ENCODE assay signal across 9 mouse cellular contexts in the genomic region with DNA sequence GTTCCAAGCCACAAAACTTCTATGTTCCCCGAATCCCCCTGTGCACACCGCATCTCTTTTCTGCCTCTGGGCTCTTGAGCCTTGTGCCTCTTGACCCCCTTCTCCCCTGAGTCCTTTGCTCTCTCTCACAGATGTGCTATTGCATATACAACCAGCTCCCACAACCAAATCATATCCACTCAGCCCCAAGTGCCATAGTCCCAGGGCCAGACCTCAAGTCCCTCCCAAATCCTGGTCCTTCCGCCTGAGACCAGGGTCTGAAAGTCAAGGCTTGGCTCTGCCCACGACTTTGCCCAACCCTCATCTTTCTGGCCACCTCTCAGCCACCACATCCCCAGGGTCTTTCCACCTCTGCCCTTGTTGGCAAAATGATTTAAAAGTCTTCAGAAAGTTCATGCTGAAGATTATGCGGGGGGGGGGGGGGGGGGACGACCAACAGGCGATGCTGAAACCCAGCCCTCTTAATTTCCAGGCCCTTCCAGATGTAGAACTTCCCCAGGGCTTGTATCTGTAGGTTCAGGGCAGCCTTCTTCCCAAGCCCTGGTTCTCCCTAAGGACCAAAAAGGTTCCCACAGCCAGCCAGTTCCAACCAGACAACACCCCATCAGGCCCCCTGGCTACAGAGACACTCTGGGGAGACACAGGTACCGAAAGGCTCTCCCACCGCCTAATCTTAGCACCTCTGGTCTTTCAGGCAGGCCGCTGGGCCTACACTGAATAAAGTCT. TPM values are rescaled to one million over a fixed set of nuclear protein-coding genes. Genes with fewer than 3 reads are reported as not detected.
DNase-seq lines count a peak whose midpoint lies in the region; ATAC-seq and TF ChIP-seq lines count a peak whose summit lies in the region.
"Had no signal": no experiment of that assay in that cellular context is flagged by ENCODE, and none has a peak within 500 bp of the region (broad histone marks: within the 10 kb centered on the region; RNA-seq: fewer than 3 reads in every experiment).

No protein-coding gene starts in this region.

- H3K27ac ChIP-seq in gastrocnemius, adult 2 months, result peak overlapping the region; percentile 90
- H3K27ac ChIP-seq in heart, embryonic 14.5 days (replicated peaks in 1 of 2; ENCODE audit: control insufficient read depth in 1 of 2, insufficient read depth in 1 of 2, low read depth in 2 of 2, low read length in 2 of 2), result peak overlapping the region; percentile 98 to 99
- H3K27ac ChIP-seq in limb, embryonic 13.5 days, result peak overlapping the region; percentile 93
- H3K27ac ChIP-seq in stomach, postnatal 0 days (replicated peaks), result peak overlapping the region; percentile 97

- H3K27me3 ChIP-seq in heart, embryonic 14.5 days (ENCODE audit: control insufficient read depth, insufficient read depth, low read length), result no peaks in the 10 kb centered on the region
- no peaks in the 10 kb centered on the region for H3K27me3 ChIP-seq in limb, embryonic 13.5 days
- no peaks in the 10 kb centered on the region for H3K27me3 ChIP-seq in stomach, postnatal 0 days (ENCODE audit: control insufficient read depth, insufficient read depth, low read length)

- ATAC-seq in heart, embryonic 14.5 days (ENCODE audit: insufficient number of reproducible peaks, insufficient read depth, low FRiP score, low read depth), result no peak
- ATAC-seq in limb, embryonic 13.5 days (ENCODE audit: low FRiP score, low read depth), result no peak
- no peak for ATAC-seq in stomach, postnatal 0 days (ENCODE audit: low FRiP score, low TSS enrichment)
- no peak for ATAC-seq in megakaryocyte-erythroid progenitor cell, adult 5-6 weeks (replicated peaks; ENCODE audit: low FRiP score, low TSS enrichment, poor library complexity, severe bottlenecking)

- peak overlapping the region; percentile 99 for H3K9ac ChIP-seq in heart, embryonic 14.5 days (ENCODE audit: low read length)
- peak overlapping the region; percentile 90 for H3K9ac ChIP-seq in limb, embryonic 13.5 days
- H3K9ac ChIP-seq in stomach, postnatal 0 days (ENCODE audit: low read length), result peak overlapping the region; percentile 92

- peak overlapping the region; percentile 90 for H3K4me2 ChIP-seq in heart, embryonic 14.5 days (ENCODE audit: low read length)
- peak overlapping the region; percentile 87 for H3K4me2 ChIP-seq in limb, embryonic 13.5 days (replicated peaks)
- H3K4me2 ChIP-seq in stomach, postnatal 0 days (replicated peaks; ENCODE audit: low read depth), result peak overlapping the region; percentile 92

- no peak for TF ChIP-seq EP300 in stomach, postnatal 0 days (optimal IDR thresholded peaks at IDR 0.05)

- no peak for TF ChIP-seq CTCF in gastrocnemius, adult 2 months (IDR thresholded peaks at IDR 0.05)
- no peak for TF ChIP-seq CTCF in stomach, postnatal 0 days (IDR thresholded peaks at IDR 0.05; ENCODE audit: low read depth)

- WGBS in heart, embryonic 14.5 days, result 1% methylated on average over 9 of the region's 10 CpGs
- WGBS in limb, embryonic 13.5 days, result 20% methylated on average over 8 of the region's 10 CpGs
- 8% methylated on average over 8 of the region's 10 CpGs for WGBS in stomach, postnatal 0 days

- H3K36me3 ChIP-seq in heart, embryonic 14.5 days (ENCODE audit: control insufficient read depth, insufficient read depth, low read length), result peaks cover 19% of the 10 kb centered on the region
- H3K36me3 ChIP-seq in limb, embryonic 13.5 days, result peaks cover 27% of the 10 kb centered on the region
- peaks cover 5% of the 10 kb centered on the region for H3K36me3 ChIP-seq in stomach, postnatal 0 days (ENCODE audit: control insufficient read depth, insufficient read depth, low read length)
- H3K36me3 ChIP-seq: G1E had no signal

- peaks cover 33 to 46% of the 10 kb centered on the region in 2 experiments for H3K4me1 ChIP-seq in heart, embryonic 14.5 days (ENCODE audit: control insufficient read depth in 2 of 2, insufficient read depth in 2 of 2, low read length in 2 of 2)
- peaks cover 36% of the 10 kb centered on the region for H3K4me1 ChIP-seq in limb, embryonic 13.5 days
- no peaks in the 10 kb centered on the region; the same call in 1 of the 2 replicates for H3K4me1 ChIP-seq in stomach, postnatal 0 days (replicated peaks; ENCODE audit: control insufficient read depth, insufficient read depth)

- intact Hi-C loops in gastrocnemius, adult 2 months (cut with DNase I), result no loop called here
- intact Hi-C loops in gastrocnemius, postnatal 36 days (cut with DNase I), result no loop called here

- H3K9me3 ChIP-seq in heart, embryonic 14.5 days (ENCODE audit: control insufficient read depth, low read length), result no peaks in the 10 kb centered on the region
- H3K9me3 ChIP-seq in limb, embryonic 13.5 days, result no peaks in the 10 kb centered on the region
- H3K9me3 ChIP-seq in stomach, postnatal 0 days (ENCODE audit: control insufficient read depth, low read length), result no peaks in the 10 kb centered on the region

- peak; percentile 26 for DNase-seq in gastrocnemius, adult 2 months
- DNase-seq in gastrocnemius, postnatal 36 days, result no peak
- peak; percentile 33 for DNase-seq in MEL-GATA-1-ER (ENCODE audit: extremely low read depth, low read depth)
- DNase-seq in stomach, postnatal 0 days (ENCODE audit: low spot score), result no peak
- no peak for DNase-seq in thymus, adult 18-20 months

- peak overlapping the region; percentile 97 for H3K4me3 ChIP-seq in gastrocnemius, adult 2 months
- peak overlapping the region; percentile 84 to 90 for H3K4me3 ChIP-seq in heart, embryonic 14.5 days (ENCODE audit: control insufficient read depth in 1 of 2, insufficient read depth in 1 of 2, low read depth in 1 of 2, low read length in 2 of 2)
- peak overlapping the region; percentile 79 for H3K4me3 ChIP-seq in limb, embryonic 13.5 days
- H3K4me3 ChIP-seq in stomach, postnatal 0 days (ENCODE audit: low read depth, low read length), result peak overlapping the region; percentile 91

RNA-seq across cellular contexts. Expression of a gene that starts 1.7 kb away (rescaled TPM):
- total RNA-seq in gastrocnemius, adult 2 months (2021), result 10 to 100 TPM; 22.8 to 23.1 TPM
- total RNA-seq in gastrocnemius, postnatal 36 days (2021), result 10 to 100 TPM; 24.2 to 26.7 TPM
- polyA plus RNA-seq in heart, embryonic 14.5 days (2014; fragmentation: Nextera tagmentation; extraction: Ambion mirVana), result 35.2 and 43.7 TPM in 2 replicates
- 16.9 and 17.1 TPM in 2 replicates for polyA plus RNA-seq in limb, embryonic 13.5 days (2015; fragmentation: Nextera tagmentation; extraction: Ambion mirVana)
- polyA plus RNA-seq in stomach, postnatal 0 days (2015; fragmentation: Nextera tagmentation; extraction: Ambion mirVana), result 9.0 and 9.5 TPM in 2 replicates
- 55.8 and 57.2 TPM in 2 replicates for total RNA-seq in megakaryocyte-erythroid progenitor cell, adult 5-6 weeks (2014; fragmentation: Nextera tagmentation)
- total RNA-seq in megakaryocyte-erythroid progenitor cell, adult 5-6 weeks (2017), result 28.8 and 45.9 TPM in 2 replicates
- polyA plus RNA-seq: G1E had no signal

RNA-seq across cellular contexts. Expression of a gene that starts 22.4 kb away (rescaled TPM):
- 1 to 10 TPM; 1.8 to 2.2 TPM for total RNA-seq in gastrocnemius, adult 2 months (2021)
- 1 to 10 TPM; 2.5 to 4.2 TPM for total RNA-seq in gastrocnemius, postnatal 36 days (2021)
- polyA plus RNA-seq in heart, embryonic 14.5 days (2014; fragmentation: Nextera tagmentation; extraction: Ambion mirVana), result 6.1 and 6.6 TPM in 2 replicates
- 43.7 and 48.2 TPM in 2 replicates for polyA plus RNA-seq in limb, embryonic 13.5 days (2015; fragmentation: Nextera tagmentation; extraction: Ambion mirVana)
- polyA plus RNA-seq in stomach, postnatal 0 days (2015; fragmentation: Nextera tagmentation; extraction: Ambion mirVana), result 15.1 and 17.6 TPM in 2 replicates
- total RNA-seq in megakaryocyte-erythroid progenitor cell, adult 5-6 weeks (2014; fragmentation: Nextera tagmentation), result not detected in 2 replicates
- not detected in 2 replicates for total RNA-seq in megakaryocyte-erythroid progenitor cell, adult 5-6 weeks (2017)

RNA-seq across cellular contexts. Expression of a gene that starts 37.4 kb away (rescaled TPM):
- total RNA-seq in gastrocnemius, adult 2 months (2021), result 1 to 10 TPM in 1 of 2 experiments, not detected in 1; 1.2 TPM
- total RNA-seq in gastrocnemius, postnatal 36 days (2021), result under 1 TPM in 1 of 2 experiments, not detected in 1; 0.87 TPM
- 0.53 and 0.66 TPM in 2 replicates for polyA plus RNA-seq in heart, embryonic 14.5 days (2014; fragmentation: Nextera tagmentation; extraction: Ambion mirVana)
- polyA plus RNA-seq in limb, embryonic 13.5 days (2015; fragmentation: Nextera tagmentation; extraction: Ambion mirVana), result not detected in 2 replicates
- 0.19 and 0.36 TPM in 2 replicates for polyA plus RNA-seq in stomach, postnatal 0 days (2015; fragmentation: Nextera tagmentation; extraction: Ambion mirVana)
- not detected in 2 replicates for total RNA-seq in megakaryocyte-erythroid progenitor cell, adult 5-6 weeks (2014; fragmentation: Nextera tagmentation)
- total RNA-seq in megakaryocyte-erythroid progenitor cell, adult 5-6 weeks (2017), result not detected in 2 replicates
- total RNA-seq: G1E had no signal
- polyA plus RNA-seq: G1E had no signal

RNA-seq across cellular contexts. Expression of a gene that starts 37.5 kb away (rescaled TPM):
- total RNA-seq in gastrocnemius, adult 2 months (2021), result 10 to 100 TPM; 20.4 to 20.5 TPM
- total RNA-seq in gastrocnemius, postnatal 36 days (2021), result 10 to 100 TPM; 12.4 to 17.9 TPM
- polyA plus RNA-seq in heart, embryonic 14.5 days (2014; fragmentation: Nextera tagmentation; extraction: Ambion mirVana), result 34.0 and 39.2 TPM in 2 replicates
- 57.7 and 62.1 TPM in 2 replicates for polyA plus RNA-seq in limb, embryonic 13.5 days (2015; fragmentation: Nextera tagmentation; extraction: Ambion mirVana)
- polyA plus RNA-seq in stomach, postnatal 0 days (2015; fragmentation: Nextera tagmentation; extraction: Ambion mirVana), result 20.8 and 23.9 TPM in 2 replicates
- 66.8 and 70.7 TPM in 2 replicates for total RNA-seq in megakaryocyte-erythroid progenitor cell, adult 5-6 weeks (2014; fragmentation: Nextera tagmentation)
- 80.8 and 88.3 TPM in 2 replicates for total RNA-seq in megakaryocyte-erythroid progenitor cell, adult 5-6 weeks (2017)

RNA-seq across cellular contexts. Expression of a gene that starts 54.5 kb away (rescaled TPM):
- 10 to 100 TPM; 66.3 to 67.4 TPM for total RNA-seq in gastrocnemius, adult 2 months (2021)
- 10 to 100 TPM; 50.0 to 56.2 TPM for total RNA-seq in gastrocnemius, postnatal 36 days (2021)
- 16.9 and 18.2 TPM in 2 replicates for polyA plus RNA-seq in heart, embryonic 14.5 days (2014; fragmentation: Nextera tagmentation; extraction: Ambion mirVana)
- polyA plus RNA-seq in limb, embryonic 13.5 days (2015; fragmentation: Nextera tagmentation; extraction: Ambion mirVana), result 34.5 and 35.5 TPM in 2 replicates
- polyA plus RNA-seq in stomach, postnatal 0 days (2015; fragmentation: Nextera tagmentation; extraction: Ambion mirVana), result 8.2 and 10.3 TPM in 2 replicates
- 79.8 and 96.4 TPM in 2 replicates for total RNA-seq in megakaryocyte-erythroid progenitor cell, adult 5-6 weeks (2014; fragmentation: Nextera tagmentation)
- total RNA-seq in megakaryocyte-erythroid progenitor cell, adult 5-6 weeks (2017), result 152 and 181 TPM in 2 replicates

Comparison
In these comparisons a context has a peak if more than half of its experiments do, and no peak if none do; other contexts are left out.
1. DNase-seq: peak in gastrocnemius, adult 2 months (single experiment) and MEL-GATA-1-ER (single experiment); none in gastrocnemius, postnatal 36 days (0 of 2), stomach, postnatal 0 days (single experiment) and thymus, adult 18-20 months (0 of 2).
2. Peak in every context shown above with its lines, with median percentiles within 50 percentile points of each other: H3K27ac ChIP-seq, H3K4me3 ChIP-seq, H3K4me2 ChIP-seq and H3K9ac ChIP-seq.